Mouse (Mus musculus): ENCODE results near the gene Gsta4. TPM values are rescaled to one million over a fixed set of nuclear protein-coding genes. Genes with fewer than 3 reads are reported as not detected.
"Not testable (repeated sequence)": the region's sequence is repeated elsewhere in the genome, so short reads cannot be mapped to it uniquely, and the experiment has no call there.

The Gsta4 gene
- polyA plus RNA-seq, 2 experiments from 2014 or later = 22.3 to 23.5 TPM

GRCm38 (mm10) chr9:78179071-78179470 is 3.5 kb upstream of the Gsta4 start:
- no peak for ATAC-seq

GRCm38 (mm10) chr9:78185686-78186085 is 3.1 kb downstream of the Gsta4 start:
- no peak for ATAC-seq

- ATAC-seq = no peak
These were observed 6.3 kb downstream of the Gsta4 start for GRCm38 (mm10) chr9:78188910-78189309.

- ATAC-seq = no peak
These were observed 8.4 kb downstream of the Gsta4 start for GRCm38 (mm10) chr9:78190651-78191634.

GRCm38 (mm10) chr9:78191736-78192135 is 9.2 kb downstream of the Gsta4 start:
- peak; percentile 81 for ATAC-seq

GRCm38 (mm10) chr9:78193902-78194597 is 11.5 kb downstream of the Gsta4 start:
- peak; percentile 83 for ATAC-seq

- no peak for ATAC-seq
These were observed 12.5 kb downstream of the Gsta4 start for GRCm38 (mm10) chr9:78195034-78195433.

GRCm38 (mm10) chr9:78197801-78198200 is 15.2 kb downstream of the Gsta4 start:
- no peak for ATAC-seq

GRCm38 (mm10) chr9:78204194-78204593 is 21.6 kb downstream of the Gsta4 start:
- no peak for ATAC-seq

GRCm38 (mm10) chr9:78208956-78209355 is 26.4 kb downstream of the Gsta4 start:
- ATAC-seq = no peak

GRCm38 (mm10) chr9:78210079-78210478 is 27.5 kb downstream of the Gsta4 start:
- ATAC-seq = no peak

GRCm38 (mm10) chr9:78210821-78211220 is 28.2 kb downstream of the Gsta4 start:
- no peak for ATAC-seq

GRCm38 (mm10) chr9:78211521-78211920 is 28.9 kb downstream of the Gsta4 start:
- no peak for ATAC-seq

GRCm38 (mm10) chr9:78212341-78213049 is 29.9 kb downstream of the Gsta4 start:
- ATAC-seq = no peak

- ATAC-seq = no peak
These were observed 34.5 kb downstream of the Gsta4 start for GRCm38 (mm10) chr9:78217074-78217473.

- ATAC-seq = peak; percentile 71
These were observed 40.0 kb downstream of the Gsta4 start for GRCm38 (mm10) chr9:78222616-78223015.

GRCm38 (mm10) chr9:78223221-78223902 is 40.8 kb downstream of the Gsta4 start:
- ATAC-seq = no peak

- ATAC-seq = no peak
These were observed 41.8 kb downstream of the Gsta4 start for GRCm38 (mm10) chr9:78224418-78224817.

- no peak for ATAC-seq
These were observed 42.7 kb downstream of the Gsta4 start for GRCm38 (mm10) chr9:78225304-78225703.

- no peak for ATAC-seq
These were observed 45.5 kb downstream of the Gsta4 start for GRCm38 (mm10) chr9:78228122-78228521.

GRCm38 (mm10) chr9:78229658-78230057 is 47.1 kb downstream of the Gsta4 start:
- not testable (repeated sequence) for ATAC-seq

- not testable (repeated sequence) for ATAC-seq
These were observed 47.9 kb downstream of the Gsta4 start, which contains the start of gene Gsta1 for GRCm38 (mm10) chr9:78230461-78230860. Gsta1 (plus strand) TSS chr9:78230656.

Data from activated CD4-positive, CD25-positive, alpha-beta regulatory T cell, adult 4 months (primary cell).